Mouse (Mus musculus): ENCODE data around the gene Taf9b.

Taf9b gene

DNA sequence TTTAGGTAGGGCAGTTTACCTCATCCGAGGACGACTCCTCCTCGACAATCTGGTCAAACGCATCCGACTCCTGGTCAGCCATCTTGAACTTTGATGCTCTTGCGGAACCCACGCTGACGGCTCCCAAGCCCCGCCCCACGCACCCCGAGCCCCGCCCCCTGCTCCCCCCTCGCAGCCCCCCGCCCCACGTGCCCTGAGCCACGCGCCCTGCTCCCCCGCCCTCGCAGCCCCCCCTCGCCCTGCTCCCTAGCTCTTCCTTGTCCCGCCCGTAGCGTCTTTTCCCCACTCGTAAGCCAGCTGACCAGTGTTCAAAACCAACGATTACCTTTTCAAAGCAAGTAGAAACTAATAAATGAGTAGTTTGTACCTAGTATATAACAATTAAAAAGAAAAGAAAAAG, at the start of gene Taf9b:
Taf9b (minus strand) TSS at position 101 of the 400 bp plus-strand sequence.
- in situ Hi-C loops (cut with MboI, MseI) = no loop called here

DNA sequence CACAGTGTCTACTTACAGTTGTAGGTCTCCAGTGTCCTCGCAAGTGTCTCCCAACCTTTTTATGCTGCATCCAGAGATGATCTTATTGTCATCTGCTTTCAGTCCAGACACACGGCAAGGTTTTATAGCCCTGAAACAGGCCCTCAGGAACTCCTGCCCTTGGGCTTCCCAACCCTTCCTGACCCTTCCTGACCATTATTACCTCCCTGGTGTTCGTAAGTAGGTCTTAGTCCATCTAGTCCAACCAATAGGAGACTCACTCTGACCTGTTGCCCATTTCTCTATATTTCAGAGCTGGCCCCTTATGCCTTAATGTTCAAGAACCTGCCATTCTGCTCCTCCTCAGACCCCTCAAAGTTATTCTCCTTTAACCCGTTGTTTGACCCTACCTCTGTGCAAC, 34.3 kb upstream of the Taf9b start, which contains the start of gene Fnd3c2:
Fnd3c2 (minus strand) TSS at position 101 of the 400 bp plus-strand sequence.
- in situ Hi-C loops (cut with MboI, MseI) = no loop called here

DNA sequence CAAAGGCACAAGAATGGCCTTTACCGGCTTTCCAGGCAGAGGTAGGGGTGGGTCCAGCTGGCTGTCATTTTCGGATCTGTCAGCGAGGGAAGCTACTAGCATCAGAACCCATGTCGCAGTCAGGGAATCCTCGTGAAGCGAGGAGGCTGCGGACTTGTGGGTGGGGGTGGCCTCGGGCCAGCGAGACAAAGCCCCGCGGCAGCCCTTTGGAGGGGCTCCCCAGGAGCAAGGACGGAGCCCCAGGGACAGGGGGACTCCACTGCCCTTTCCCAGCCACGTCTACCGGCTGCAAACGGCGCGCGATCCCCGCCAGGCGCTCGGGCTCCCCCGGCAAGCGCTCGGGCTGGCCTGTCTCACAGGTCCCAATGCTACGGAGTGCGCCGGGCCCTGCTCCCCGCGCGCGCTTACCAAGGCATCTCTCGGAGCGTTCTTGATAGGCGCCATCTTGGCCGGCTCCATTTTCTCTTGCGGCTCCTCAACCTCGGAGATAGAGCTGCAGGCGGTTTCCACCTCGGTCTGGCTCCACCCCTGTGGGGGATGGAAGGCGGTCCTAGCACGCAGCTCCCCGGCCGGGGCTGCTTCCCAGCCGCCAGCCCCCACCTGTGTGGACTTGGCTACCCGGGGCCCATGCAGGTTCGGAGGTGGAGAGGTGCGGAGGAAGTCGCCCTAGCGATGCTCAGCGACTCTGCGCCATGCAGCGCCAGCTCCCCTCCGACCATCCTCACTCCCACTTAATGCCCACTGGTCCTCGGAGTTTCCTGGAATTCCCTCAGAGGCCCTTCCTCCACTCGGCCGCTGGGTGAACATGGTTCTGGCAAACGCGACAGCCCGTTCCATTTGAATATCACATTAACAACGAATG, 1.6 kb downstream of the Taf9b start:
- in situ Hi-C loops (cut with MboI, MseI) = no loop called here

DNA sequence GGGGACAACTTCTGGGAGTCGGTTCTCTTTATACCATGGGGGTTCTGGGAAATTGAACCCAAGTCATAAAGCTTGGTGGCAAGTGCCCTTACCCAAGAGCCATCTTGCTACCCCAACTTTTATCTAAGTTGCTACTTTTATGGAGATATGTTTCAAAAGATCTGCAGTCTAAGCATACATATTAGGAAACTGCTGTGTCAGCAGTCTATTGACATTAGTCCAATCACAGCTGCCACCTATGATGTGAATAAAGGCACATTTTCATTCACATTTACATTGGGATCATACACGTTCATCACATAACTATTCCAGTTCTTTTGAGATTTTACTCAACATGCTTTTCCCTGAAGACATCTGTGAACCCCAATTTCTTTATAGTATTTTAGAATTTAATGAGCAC, 11.9 kb downstream of the Taf9b start:
- in situ Hi-C loops (cut with MboI, MseI) = loop anchor here (10.0 kb wide), 1 partner anchor 176 kb away; no protein-coding TSS in a partner anchor

DNA sequence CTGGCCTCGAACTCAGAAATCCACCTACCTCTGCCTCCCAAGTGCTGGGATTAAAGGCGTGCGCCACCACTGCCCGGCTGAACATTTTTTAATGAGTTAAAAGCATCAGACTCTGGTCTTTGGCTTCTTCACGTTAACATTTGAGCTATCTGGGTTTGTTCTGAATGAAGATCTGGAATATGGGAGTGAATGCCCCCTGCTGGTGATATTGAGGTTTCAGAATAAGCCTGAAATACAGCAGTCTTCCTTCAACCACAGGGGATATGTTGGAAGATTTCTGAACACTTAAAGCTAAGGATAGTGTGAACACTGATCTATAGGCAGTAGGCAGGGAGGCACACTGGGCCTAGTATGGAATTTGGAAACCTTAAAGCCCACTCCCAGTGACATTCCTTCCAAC, 22.1 kb downstream of the Taf9b start:
- in situ Hi-C loops (cut with MboI, MseI) = loop anchor here (10.0 kb wide), 1 partner anchor 1134 kb away; no protein-coding TSS in a partner anchor

DNA sequence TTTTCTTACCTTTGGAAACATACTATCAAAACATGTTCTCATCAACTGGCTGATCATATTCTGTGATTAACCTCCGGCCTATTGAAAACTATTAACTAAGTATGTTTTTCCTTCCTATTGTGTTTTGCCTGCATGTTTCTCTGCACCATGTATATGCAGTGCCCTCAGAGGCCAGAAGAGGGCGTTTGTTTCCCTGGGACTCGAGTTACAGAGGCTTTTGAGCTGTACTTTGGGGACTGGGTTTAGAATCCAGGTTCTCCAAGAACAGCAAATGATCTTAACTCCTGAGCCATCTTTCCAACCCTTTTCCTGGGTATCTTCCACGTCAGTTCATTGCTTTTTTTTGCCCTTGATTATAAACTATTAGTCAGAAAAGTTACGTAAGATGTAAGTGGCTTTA, 23.6 kb downstream of the Taf9b start:
- in situ Hi-C loops (cut with MboI, MseI) = loop anchor here (10.0 kb wide), 1 partner anchor 1133 kb away; no protein-coding TSS in a partner anchor

DNA sequence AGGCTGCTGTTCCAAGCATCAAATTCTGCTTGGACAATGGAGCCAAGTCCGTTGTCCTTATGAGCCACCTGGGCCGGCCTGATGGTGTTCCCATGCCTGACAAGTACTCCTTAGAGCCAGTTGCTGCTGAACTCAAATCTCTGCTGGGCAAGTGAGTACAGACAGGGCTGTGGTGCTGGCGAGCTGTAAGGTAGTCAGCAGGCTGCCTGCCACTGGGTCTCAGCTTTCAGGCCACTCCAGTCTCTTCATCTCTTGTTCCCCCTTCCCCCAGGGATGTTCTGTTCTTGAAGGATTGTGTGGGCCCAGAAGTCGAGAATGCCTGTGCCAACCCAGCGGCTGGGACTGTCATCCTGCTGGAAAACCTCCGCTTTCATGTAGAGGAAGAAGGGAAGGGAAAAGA, 26.6 kb downstream of the Taf9b start:
- in situ Hi-C loops (cut with MboI, MseI) = loop anchor here (10.0 kb wide), 1 partner anchor 1130 kb away; no protein-coding TSS in a partner anchor

DNA sequence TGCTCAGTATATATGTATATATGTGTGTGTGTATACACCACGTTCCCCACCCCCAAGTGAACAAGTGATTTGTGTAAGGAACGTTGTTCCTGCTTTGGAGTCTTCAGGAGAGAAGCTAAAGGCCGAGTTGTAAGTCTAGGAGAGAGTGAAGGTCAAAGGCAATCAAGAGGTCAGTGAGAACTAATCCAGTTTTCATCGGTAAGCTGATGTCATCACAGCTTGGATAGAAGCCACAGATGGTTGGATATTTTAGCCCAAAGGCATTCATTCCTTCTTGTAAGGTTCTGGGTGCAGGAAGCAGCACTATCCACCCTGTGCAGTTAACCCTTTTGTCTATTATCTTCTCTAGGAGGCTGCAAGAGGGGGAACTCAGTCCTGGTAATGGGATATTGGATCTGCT, 30.9 kb downstream of the Taf9b start:
- in situ Hi-C loops (cut with MboI, MseI) = loop anchor here (10.0 kb wide), 1 partner anchor 1125 kb away; no protein-coding TSS in a partner anchor

DNA sequence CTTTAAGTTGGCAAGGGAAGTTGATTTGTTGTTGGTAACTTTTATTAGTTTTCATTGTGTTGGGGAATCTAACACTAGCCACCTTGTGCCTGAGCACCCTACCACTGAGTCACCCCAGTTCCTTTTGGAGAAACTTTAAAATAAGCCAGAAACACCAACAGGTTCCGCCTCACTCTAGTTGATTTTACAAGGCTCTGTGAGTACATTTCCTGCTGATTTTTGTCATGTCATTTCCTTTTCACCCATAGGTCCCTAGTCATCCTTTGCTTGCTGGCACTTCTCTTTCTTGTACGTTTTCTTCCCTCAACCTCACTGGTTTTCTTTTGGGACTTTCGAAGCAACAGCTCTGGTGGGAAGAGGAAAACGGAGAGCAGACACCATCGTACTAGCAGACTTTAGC, 31.6 kb downstream of the Taf9b start:
- in situ Hi-C loops (cut with MboI, MseI) = no loop called here

DNA sequence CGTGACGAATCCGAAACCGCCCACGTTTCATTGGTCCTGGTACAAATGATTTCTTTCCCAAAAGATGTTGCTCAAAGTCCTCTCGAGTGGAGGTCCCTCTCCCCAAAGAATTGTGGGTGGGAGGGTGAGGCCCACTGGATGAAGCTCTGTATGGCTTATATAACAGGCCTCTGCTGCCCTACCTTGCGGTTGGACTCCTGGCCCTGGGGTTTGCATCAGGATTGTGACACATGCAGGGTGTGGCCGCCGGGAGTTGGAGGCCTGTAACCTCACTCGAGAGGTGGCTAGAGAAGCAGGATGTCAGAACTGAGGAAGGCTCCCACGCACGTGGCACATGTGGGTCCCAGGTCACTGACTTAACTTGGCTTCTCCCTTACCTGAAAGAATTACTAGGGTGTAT, 33.2 kb downstream of the Taf9b start:
- in situ Hi-C loops (cut with MboI, MseI) = no loop called here

DNA sequence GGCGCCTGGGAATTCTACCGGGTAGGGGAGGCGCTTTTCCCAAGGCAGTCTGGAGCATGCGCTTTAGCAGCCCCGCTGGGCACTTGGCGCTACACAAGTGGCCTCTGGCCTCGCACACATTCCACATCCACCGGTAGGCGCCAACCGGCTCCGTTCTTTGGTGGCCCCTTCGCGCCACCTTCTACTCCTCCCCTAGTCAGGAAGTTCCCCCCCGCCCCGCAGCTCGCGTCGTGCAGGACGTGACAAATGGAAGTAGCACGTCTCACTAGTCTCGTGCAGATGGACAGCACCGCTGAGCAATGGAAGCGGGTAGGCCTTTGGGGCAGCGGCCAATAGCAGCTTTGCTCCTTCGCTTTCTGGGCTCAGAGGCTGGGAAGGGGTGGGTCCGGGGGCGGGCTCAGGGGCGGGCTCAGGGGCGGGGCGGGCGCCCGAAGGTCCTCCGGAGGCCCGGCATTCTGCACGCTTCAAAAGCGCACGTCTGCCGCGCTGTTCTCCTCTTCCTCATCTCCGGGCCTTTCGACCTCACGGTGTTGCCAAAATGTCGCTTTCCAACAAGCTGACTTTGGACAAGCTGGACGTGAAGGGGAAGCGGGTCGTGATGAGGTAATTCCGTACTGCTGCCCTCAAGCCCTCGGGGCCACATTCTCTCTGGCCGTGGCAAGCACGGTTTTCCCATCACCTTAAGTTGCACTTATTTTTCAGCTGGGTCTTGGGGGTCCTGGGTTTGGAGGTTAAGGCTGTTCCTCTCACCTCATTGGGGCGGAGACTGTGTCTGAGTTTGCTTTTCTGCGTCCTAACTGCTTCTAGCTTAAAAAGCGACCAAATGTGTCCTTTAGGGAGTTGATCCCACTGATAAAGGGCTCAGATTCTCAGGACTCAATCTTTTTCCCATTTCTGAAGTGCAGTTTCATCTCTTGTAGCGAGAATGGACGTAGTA, 34.0 kb downstream of the Taf9b start, which contains the start of gene Pgk1:
Pgk1 (plus strand) TSS at position 388 of the 937 bp plus-strand sequence.
- in situ Hi-C loops (cut with MboI, MseI) = no loop called here

DNA sequence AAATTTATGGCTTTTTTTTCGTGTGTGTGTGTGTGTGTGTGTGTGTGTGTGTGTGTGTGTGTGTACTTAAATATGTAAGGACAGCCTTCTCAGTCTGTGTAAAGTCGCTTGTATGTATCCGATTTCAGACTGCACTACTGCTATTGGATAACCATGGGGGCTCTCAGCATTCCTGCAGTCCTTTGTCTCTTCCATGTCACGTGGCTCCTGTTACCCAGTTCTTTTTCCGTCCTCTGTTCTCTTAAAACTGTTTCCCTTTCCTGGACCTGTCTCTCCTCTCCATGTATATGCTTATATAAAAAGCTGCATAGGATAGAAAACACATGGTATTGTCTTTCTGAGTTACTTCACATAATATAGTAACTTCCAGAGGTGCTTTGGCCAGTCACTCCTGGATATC, 35.3 kb downstream of the Taf9b start:
- in situ Hi-C loops (cut with MboI, MseI) = no loop called here

DNA sequence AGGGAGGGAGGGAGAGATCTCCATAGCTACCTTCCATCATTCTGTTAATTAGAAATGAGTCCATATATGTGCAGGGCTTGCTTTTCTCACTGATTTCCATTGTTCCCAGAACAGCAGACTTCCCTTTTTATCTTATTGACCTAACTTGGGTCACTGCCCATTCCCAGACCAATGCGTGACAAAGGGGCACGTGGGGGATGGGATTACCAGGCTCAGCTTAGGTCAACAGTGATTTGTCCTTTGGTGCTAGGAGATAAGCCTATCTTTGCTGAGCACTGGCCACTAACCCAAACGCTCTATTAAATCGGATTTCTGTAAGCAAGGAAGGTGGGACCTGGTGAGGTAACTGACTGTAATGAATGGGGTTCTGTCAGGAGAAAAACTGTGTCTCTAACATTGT, 36.7 kb downstream of the Taf9b start:
- in situ Hi-C loops (cut with MboI, MseI) = no loop called here

DNA sequence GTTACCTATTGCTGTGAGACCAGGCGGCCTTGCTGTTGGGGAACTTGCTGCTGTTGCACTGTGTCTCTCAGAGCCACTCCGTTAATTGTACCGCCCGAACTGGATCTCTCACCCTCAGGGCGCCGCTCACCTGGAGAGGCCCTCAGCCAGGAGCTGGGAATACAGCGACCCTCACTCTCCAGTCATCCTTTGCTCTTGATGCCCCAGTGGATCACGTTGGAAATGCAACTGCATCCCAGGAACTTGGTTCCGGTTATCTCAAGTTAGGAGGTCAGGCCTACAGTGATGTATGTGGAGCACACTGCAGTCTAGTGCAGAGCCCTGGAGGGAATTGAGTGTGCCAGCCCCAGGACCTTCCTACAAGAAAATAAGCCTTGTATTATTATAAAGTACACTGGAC, 44.6 kb downstream of the Taf9b start:
- in situ Hi-C loops (cut with MboI, MseI) = no loop called here

DNA sequence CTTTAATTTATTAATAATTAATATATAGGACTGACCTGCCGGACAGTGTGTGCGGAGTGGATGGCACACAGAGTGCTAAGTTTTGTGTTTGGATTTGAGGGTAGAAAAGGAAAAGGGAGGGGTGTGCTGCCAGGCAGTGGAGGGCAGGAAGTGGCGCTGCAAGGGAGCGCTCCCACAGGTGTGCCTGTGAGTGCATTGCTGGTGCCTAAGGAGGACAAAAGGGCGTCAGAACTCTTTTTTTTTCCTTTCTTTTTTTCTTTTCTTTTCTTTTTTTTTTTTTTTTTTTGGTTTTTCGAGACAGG, 49.2 kb downstream of the Taf9b start:
- in situ Hi-C loops (cut with MboI, MseI) = no loop called here

DNA sequence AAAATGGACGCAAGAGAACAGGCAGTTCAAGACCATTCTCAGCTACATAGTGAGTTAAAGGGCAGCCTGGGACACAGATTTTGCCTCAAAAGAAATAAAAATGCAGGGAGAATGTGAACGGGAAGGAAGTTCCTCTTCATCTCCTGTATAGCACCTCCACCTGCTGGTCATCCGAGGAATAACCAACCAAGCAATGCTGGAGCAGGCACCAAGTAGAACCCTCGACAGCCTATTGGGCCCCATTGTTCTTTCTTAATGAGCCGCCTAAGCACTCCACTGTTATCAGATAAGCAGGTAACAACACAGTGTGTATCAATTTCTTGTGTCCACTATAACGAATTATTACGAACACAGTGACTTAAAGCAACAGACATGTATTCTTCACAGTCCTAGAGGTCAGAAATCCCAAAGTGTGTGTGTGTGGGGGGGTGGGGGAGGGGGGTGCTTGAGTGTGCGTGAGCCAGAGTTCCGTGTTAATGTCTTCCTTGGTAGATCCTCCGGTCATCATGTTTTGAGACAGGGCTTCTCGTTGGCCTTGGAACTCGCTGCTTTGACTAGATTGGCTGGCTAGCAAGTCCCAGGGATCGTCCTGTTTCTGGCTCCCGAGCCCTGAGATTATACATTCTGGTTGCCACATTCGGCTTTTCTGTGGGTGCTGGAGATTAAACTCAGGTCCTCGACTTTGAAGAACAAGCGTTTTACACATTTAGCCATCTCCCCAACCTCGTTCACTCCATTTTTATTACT, 49.7 kb downstream of the Taf9b start:
- in situ Hi-C loops (cut with MboI, MseI) = no loop called here

DNA sequence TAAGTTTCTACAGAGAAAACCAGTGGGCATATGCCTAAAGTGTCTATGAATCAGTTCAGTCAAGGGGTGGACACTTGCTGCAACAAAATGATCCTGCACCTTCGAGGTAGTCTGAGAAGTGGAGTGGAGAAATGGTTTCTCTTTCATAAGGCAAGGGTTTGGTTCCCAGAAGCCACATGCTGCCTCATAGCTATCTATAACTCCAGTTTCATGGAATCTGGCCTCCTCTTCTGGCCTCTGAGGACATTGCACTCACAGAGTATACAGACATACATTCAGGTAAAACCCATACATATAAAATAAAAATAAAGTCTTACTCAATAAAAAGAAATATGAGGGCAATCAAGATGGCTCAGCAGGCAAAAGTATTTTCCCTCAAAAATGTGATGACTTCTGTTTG, 55.9 kb downstream of the Taf9b start:
- in situ Hi-C loops (cut with MboI, MseI) = loop anchor here (5.0 kb wide), 1 partner anchor 138 kb away; the partner anchor contains the start of gene Atp7a

DNA sequence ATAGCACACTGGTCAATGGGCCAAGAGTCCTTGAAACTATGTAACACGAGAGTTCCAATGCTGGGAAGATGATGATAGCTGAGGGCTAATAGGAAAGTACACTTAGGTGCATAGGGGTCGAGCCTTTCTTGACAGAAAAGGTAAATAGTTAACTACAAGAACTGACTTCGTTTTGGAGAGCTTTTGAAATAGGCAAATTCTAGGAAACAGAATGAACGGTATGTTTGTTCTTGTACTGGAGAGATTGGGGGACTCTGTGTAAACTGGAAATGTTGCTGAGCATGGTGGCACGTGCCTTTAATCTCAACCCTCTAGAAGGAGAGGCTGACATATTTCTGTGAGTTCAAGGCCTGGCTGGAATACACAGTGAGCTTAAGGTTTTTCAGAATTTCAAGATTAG, 56.4 kb downstream of the Taf9b start:
- in situ Hi-C loops (cut with MboI, MseI) = no loop called here

DNA sequence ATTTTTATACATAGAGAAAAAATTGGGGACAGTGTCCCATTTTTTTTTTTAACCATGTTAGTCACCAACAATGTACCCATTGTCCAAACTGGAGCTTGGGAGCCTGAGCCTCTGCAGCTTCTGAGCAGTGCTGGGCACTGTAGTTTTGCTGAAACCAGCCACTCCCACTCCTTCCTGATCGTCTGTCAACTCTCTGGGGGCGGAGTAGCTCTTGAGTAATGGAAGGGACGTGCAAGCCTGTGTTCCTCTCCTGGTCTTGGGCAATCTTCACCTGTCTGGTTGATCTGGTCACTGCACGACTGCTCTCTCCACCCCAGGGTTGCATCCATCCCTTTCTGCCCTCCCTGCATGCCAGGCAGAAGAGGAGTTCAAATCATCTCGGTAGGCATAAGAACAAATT, 57.0 kb downstream of the Taf9b start:
- in situ Hi-C loops (cut with MboI, MseI) = no loop called here
